Mouse (Mus musculus) layer of hippocampus, adult 11-12 months (tissue): Measurements from ENCODE around the gene Wwp2.

Experiments used
- DNase-seq: peaks from one replicate; pipeline ENCODE4 v3.0.0; 2022; ENCODE audit warnings: low spot score

The Wwp2 gene

GRCm38 (mm10) chr8:107435962-107436831, at the start of gene Wwp2:
Gene Wwp2, plus strand, starts transcription at chr8:107436365.
- peak; percentile 75 for DNase-seq

DNA sequence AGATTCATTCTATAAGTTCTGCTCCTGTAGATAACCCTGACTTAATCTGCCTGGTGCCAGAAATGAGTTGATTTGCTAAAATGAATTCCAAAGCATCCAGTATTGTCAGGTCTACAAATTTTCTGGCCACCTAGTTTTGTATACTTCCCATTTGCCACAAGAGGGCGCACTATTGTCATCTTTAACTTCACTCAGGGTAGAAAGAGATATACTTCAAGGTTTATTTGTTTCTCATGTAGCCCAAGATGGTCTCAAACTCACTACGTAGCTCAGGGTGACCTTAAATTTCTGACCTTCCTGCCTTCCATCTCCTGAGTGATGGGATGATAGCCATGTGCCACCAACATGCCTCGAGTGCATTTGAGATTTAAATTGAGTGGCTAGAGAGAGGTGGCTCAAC, 49.5 kb upstream of the Wwp2 start:
- no peak for DNase-seq

DNA sequence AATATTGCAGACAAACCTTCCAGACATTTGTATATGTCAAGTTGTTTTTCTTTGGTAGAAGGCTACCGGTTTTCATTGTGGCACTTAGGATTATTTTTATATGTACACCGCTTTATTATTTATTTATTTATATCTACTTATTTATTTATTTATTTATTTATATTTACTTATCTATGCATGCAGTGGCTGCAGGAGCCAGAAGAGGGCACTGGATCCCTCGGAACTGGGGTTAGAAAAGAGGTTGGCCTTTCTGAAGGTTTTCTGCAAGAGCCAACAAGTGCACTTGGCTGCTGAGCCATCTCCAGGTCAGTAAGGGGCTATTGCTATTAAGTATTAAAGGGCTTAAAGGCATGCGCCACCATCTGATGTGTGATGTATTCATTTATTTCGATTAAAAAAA, 48.3 kb upstream of the Wwp2 start:
- DNase-seq: peak; percentile 60

DNA sequence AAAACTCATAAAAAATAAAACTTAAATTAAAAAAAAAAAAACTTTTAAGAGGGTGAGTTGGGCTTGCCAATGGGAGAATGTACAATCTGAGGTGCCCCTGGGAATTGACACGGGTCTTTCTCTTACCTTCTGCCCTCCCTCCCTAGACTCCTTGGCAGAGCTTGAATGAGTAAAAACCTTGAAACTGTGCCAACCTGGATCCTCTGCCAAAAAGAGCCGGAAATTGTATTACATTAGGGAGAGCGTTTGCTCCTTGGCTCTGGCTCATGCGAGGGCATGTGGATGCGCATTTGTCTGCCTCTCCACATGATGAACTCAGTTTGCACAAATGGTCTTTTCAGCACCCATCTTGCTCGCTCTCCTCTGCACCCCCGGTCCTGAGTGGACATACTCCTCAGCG, 46.6 kb upstream of the Wwp2 start:
- peak; percentile 40 for DNase-seq

DNA sequence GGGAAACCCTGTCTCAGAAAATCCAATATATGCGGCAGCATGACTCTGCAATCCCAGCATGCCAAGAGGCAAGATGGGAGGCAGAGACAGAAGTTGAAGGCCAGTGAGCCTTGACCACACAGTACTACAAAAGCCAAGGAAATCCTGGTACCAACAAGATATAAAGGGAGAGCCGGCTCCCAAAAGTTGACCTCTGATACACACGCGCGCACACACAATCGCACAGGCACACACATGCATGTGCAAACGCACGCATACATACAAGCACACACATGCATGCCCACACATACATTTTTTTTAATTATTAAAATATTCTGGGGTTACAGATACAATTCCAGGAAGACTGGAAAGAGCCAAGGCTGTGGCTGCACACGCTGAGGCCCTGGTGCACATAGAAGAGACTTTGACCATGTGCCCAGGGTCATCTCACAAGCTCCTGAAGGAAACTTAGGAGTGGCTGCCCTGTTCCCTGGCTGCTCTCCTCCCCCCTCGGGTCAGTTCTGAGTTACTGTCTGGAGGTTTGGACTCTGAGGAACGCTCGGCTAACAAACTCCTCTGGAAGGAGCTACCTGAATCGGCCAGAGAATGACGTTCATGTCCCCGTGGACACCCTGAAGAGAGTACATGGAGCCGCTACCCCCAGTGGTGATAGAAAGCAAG, 45.6 kb upstream of the Wwp2 start:
- DNase-seq: no peak

DNA sequence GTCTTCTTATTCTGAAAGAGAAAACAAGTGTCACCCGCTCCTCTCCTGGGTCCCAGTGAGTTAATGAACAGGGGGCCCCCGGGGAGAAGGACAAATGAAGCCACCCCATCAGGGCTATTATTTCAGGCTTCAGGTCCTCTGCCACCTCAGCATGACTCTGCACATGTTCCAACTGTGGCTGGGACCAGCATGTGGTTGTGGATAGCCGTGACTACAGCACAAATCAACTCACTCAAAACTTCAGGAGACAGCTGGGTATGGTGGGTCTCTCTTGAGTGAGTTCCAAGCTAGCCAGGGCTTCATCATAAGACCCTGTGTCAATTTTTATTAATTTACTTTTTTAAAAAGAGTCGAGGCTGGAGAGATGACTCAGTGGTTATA, 45.0 kb upstream of the Wwp2 start:
- DNase-seq: no peak

DNA sequence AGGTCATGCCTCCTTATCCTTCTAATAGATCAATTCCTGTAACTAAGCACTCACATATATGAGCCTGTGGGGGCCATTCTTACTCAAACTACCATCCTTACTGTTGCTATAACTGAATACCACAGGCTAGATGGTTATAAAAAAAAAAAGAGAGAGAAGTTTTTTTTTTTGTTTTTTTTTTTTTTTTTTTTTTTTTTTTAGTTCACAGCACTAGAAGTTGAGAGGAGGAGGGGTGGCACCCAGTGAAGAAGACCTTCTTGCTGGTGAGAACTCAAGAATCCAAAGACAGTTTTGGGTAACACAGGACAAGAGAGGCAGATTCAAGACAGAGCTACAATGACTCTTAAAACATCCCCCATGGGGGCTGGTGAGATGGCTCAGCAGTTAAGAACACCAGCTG, 40.8 kb upstream of the Wwp2 start:
- no peak for DNase-seq

DNA sequence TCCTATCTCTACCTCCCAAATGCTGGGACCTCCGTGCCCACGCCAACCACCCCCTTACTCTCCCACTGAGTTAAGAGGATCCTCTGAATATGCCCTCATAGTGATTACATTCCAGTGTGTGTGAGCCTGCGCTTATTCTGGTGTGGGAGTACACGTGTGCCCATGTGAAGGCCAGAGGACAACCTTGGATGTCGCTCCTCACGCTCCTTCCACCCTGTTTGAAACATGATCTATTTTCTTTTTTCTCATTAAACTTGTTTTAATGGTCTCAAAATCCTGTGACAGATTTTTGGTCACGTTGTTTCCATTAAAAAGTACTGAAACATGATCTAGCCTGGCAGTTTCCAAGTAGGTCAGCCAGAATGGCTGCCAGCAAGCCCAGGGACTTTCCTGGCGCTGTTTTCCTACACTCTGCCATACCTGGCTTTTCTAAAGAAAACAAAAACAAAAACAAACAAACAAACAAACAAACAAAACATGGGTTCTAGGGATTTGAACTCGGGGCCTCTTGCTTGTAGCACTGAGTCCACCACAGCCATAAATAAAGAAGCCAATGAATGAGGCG, 40.0 kb upstream of the Wwp2 start:
- DNase-seq: no peak

DNA sequence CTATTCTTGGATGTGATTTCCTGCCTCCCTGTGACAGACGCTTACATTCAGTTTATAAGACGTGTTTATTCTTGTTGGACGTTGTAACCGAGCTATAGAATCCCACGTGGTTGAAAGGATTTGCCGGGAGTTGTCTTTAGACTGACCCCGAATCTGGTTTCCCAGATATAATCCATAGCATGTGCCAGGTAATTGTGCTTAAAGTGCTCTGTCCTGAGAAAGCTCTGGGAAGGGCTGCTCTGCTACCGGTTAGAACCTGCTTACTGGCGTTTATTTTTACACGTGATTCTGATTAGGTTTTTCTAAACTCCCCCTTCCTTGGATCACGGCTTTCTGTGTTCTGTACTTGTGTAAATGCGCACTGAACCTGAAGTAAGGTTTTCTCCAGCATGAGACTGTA, 38.5 kb upstream of the Wwp2 start:
- DNase-seq: no peak

- peak; percentile 64 for DNase-seq
These were observed 36.7 kb upstream of the Wwp2 start for GRCm38 (mm10) chr8:107399495-107399894.

GRCm38 (mm10) chr8:107401866-107402265, 34.3 kb upstream of the Wwp2 start:
- no peak for DNase-seq

- peak; percentile 56 for DNase-seq
These were observed 33.0 kb upstream of the Wwp2 start, which contains the start of gene Nqo1 for GRCm38 (mm10) chr8:107403038-107403781. Gene Nqo1, minus strand, starts transcription at chr8:107403206.

DNA sequence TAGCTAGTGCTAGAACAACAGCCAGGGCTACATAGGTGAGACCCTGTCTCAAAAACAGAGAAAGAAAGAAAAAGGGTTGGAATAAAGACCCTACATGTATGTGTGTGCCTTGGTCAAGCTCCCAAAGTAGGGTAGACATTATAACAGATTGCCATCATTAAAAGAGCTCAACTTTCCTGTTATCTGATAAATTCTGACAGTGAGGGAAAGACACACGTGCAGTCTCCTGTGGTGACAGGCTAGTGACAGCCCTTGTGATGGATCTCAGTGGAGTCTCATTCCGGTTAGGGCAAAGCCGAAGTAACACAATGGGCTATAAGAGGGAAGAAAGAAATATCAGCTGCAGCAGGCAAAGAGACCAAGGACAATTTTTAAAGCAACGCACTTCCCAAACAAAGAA, 32.1 kb upstream of the Wwp2 start:
- no peak for DNase-seq

- no peak for DNase-seq
These were observed 30.2 kb upstream of the Wwp2 start for GRCm38 (mm10) chr8:107405935-107406334.

DNA sequence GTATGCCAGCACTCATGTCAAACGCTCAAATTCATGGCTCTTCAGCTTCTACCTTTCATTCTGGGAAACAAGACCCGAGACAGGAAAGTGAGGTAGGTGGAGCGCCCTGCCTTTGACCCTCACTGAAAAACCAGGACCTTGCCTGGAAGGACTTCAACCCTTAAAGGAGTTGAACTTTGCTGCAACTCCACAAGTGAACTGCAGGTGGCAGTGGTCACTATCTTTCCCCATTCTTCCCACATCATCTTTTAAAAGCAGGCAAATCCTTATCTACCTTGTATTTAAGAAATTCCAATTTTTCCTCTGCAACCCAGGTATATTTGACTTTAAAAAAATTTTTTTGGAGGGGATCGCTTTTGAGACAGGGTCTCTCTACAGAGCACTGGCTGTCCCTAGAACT, 24.8 kb upstream of the Wwp2 start:
- DNase-seq: no peak

DNA sequence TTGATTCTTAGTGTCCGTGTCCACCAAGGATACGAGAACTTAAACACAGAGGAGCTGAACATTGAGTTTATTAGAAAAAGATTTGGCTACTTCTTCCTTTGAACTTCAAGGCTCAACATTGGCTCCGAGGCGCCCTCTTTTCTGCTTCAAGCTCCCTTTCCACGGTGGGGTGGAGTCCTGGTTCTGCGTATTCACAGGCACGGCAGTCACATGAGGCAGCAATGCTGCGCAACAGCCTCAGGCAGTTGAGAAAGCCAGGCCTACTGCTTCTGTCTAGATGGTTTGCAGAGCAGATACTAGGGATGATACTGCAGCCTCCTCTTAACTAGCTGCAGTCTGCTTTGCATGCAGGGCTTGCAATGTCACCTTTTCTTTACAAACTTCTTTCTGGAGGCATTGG, 23.6 kb upstream of the Wwp2 start:
- DNase-seq: no peak

DNA sequence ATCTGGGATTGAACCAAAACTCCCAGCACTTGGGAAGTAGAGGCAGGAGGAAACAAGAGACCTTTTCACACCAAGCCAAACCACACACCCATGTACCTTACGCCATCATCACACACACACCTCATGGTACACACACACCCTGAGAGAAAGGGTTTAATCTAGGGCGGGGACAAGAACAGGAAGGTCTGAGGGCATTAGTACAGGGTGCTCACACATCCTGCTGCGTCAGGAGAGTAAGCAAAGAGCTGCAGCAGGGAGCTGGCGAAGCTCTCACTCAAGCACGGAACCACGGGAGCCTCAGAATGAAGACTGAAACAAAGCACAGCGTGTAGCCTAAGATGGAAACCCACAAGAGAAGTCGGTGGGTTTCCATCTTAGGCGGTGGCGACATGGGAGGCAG, 22.3 kb upstream of the Wwp2 start:
- no peak for DNase-seq

GRCm38 (mm10) chr8:107417001-107417400, 19.2 kb upstream of the Wwp2 start:
- no peak for DNase-seq

DNA sequence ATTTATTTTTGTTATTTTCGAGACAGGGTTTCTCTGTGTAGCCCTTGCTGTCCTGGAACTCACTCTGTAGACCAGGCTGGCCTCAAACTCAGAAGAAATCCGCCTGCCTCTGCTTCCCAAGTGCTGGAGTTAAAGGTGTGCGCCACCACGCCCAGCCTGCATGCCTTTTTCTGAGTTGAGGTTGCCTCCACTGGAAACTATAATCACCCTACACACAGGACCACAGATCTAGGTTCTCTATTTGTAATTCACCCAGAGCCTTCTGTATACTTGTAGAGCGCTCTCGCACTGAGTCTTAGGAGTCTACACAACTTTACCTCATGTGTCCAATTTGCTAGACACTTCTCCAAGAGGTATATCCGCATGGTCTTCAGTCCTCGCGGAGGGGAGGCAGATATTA, 12.0 kb upstream of the Wwp2 start:
- no peak for DNase-seq

GRCm38 (mm10) chr8:107424597-107425229, 11.5 kb upstream of the Wwp2 start, which contains the start of gene Nob1:
Gene Nob1, minus strand, starts transcription at chr8:107425051.
- DNase-seq: peak; percentile 96

GRCm38 (mm10) chr8:107425230-107425597, 11.0 kb upstream of the Wwp2 start:
- no peak for DNase-seq

DNA sequence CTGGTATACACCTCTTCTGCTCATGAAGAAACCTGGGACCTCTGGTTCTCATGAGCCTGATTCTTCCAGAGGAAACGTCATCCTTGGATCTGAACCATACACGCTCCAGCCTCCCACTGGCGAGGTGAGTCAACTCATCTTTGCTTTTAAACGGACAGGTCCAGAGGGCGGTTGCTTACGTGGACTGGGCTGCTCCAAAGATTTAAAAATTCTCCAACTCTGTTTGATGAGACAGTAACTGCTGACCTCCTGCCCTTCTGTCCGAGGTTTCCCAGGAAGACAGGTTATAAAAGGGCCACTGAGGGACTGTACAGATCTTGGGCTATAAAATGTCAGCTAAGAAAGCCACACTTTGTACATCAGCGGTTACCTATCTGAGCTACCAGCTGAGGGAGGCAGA, 5.3 kb upstream of the Wwp2 start:
- DNase-seq: no peak
